Mouse (Mus musculus) intestine, postnatal 0 days (tissue): Measurements from ENCODE around the gene Sfmbt1. TPM values are rescaled to one million over a fixed set of nuclear protein-coding genes. Genes with fewer than 3 reads are reported as not detected.

ENCODE experiments used
- ATAC-seq: fragments of 200-750 bp; cut with Nextera tagmentation; 2 replicates; pipeline ENCODE4 v1.8.0; 2017; ENCODE audit warnings: mild to moderate bottlenecking, moderate TSS enrichment, moderate library complexity
- H3K27ac ChIP-seq: fragments of 300-500 bp; sonication (generic); 2 replicates; pipeline ENCODE4 v1.5.1; 2014; ENCODE audit warnings: mild to moderate bottlenecking, low read depth, low read length, moderate library complexity
- H3K27me3 ChIP-seq: fragments of 300-500 bp; sonication (generic); replicated peaks from 2 replicates; pipeline ENCODE4 v1.6.1; 2014; ENCODE audit warnings: low read length, mixed read lengths; ENCODE audit not compliant: control insufficient read depth, insufficient read depth
- H3K36me3 ChIP-seq: fragments of 300-500 bp; sonication (generic); 2 replicates; pipeline ENCODE4 v1.6.1; 2014; ENCODE audit warnings: mild to moderate bottlenecking, moderate library complexity; ENCODE audit not compliant: control insufficient read depth, insufficient read depth
- H3K4me1 ChIP-seq: fragments of 300-500 bp; sonication (generic); replicated peaks from 2 replicates; pipeline ENCODE4 v1.6.1; 2014; ENCODE audit warnings: antibody characterized with exemption, low read length, mixed read lengths; ENCODE audit not compliant: control insufficient read depth, insufficient read depth
- H3K4me2 ChIP-seq: fragments of 300-500 bp; sonication (generic); replicated peaks from 2 replicates; pipeline ENCODE4 v1.6.1; 2014; ENCODE audit warnings: low read depth, mild to moderate bottlenecking, moderate library complexity
- H3K4me3 ChIP-seq: fragments of 300-500 bp; sonication (generic); 2 replicates; pipeline ENCODE4 v1.5.1; 2014; ENCODE audit warnings: low read depth, low read length
- H3K9ac ChIP-seq: fragments of 300-500 bp; sonication (generic); 2 replicates; pipeline ENCODE4 v1.6.1; 2014; ENCODE audit warnings: mild to moderate bottlenecking, low read depth, low read length
- H3K9me3 ChIP-seq: fragments of 300-500 bp; sonication (generic); 2 replicates; pipeline ENCODE4 v1.6.1; 2016; ENCODE audit warnings: mixed run types; ENCODE audit not compliant: control insufficient read depth
- CTCF ChIP-seq: sonication (generic); IDR thresholded peaks from 2 replicates; pipeline ENCODE4 v1.5.1; 2016; ENCODE audit warnings: low read depth, mild to moderate bottlenecking, control low read depth, antibody characterized with exemption, moderate library complexity
- WGBS: fragments of 180-500 bp; shearing (Covaris S2); extraction: QIAGEN DNeasy Blood & Tissue Kit; methylation state at CpG from one replicate; pipeline ENCODE4 v1.1.7; 2014; 5-methylcytosine and 5-hydroxymethylcytosine counted together
- polyA plus RNA-seq: library from polyadenylated mRNA; unstranded; fragments of >200 nt; fragmentation: Nextera tagmentation; extraction: Ambion mirVana; gene quantifications from 2 replicates; pipeline ENCODE4 v1.2.1, GENCODE M21; 2015

The Sfmbt1 gene
- polyA plus RNA-seq, 1 experiment from 2014 or later = 11.4 TPM

DNA sequence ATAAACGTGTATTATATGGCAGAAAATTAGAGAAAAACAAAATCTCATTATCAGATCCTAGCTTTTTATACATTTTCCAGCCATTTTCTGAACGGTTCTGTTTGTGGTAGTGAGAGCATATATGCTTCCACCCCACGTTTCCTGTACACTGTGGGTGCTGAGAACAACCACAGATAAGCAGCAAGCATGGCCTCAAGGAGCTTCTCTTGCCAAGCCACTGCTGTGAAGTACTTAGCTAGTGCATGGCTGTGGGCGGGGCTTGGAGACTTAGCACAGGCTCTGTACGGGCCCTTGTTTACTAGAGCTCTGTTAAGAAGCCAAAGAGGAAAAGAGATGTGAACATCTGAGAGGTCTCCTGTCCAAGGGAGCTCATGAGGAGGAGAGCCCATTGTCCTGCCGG, 39.7 kb upstream of the Sfmbt1 start:
- WGBS = 67% methylated on average over 6 of the region's 6 CpGs
- H3K4me3 ChIP-seq = no peak overlapping the region
- no peak for ATAC-seq

DNA sequence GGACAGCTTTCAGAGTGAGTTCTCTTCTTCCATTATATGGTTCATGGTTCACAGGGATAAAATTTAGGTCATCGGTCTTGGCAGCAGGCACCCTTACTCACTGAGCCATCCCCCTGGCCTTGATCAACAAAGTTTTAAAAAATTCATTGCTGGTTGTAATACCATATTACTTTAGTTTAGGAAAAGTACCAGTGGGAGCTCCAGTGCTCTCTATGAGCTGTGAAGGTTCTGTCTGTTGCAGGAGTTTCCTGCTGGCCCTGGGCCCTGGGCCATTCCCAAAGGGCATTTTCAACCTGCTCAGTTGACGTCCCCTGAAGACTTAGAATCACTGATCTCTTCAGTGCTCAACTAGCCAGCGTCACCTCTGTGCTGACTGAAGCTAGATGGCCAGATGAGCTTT, 32.5 kb upstream of the Sfmbt1 start:
- Histone ChIP-seq H3K4me3 (no peak overlapping the region), H3K4me1 (no peaks in the 10 kb centered on the region), H3K4me2 (no peak overlapping the region), H3K9me3 (no peaks in the 10 kb centered on the region), H3K36me3 (peaks cover 68% of the 10 kb centered on the region), H3K9ac (no peak overlapping the region), H3K27ac (no peak overlapping the region), H3K27me3 (no peaks in the 10 kb centered on the region)
- TF ChIP-seq CTCF = no peak
- no peak for ATAC-seq
- WGBS = 94% methylated on average over 3 of the region's 3 CpGs

More for the DNA sequence above, 39.7 kb upstream of the Sfmbt1 start:
- Histone ChIP-seq H3K9me3 (no peaks in the 10 kb centered on the region), H3K27ac (no peak overlapping the region), H3K4me2 (no peak overlapping the region), H3K36me3 (peaks cover 69% of the 10 kb centered on the region), H3K9ac (no peak overlapping the region), H3K27me3 (no peaks in the 10 kb centered on the region), H3K4me1 (no peaks in the 10 kb centered on the region)
- no peak for TF ChIP-seq CTCF

DNA sequence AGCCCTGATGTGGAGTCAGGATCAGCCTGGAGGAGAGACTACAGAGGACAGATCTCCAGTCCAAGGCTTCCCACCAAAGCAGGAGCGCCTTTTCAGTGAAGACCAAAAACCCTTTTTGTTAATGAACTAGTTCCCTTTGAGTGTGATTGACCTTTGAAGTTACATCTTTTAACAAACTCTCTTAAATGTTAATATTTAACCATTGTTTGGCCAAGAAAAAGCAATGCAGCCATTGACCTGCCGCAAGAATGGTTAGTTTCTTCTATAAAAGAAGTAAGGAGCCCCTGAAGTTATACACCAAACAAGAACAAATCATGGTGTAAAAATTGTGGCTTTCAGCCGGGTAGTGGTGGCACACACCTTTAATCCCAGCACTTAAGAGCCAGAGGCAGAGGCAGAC, 24.0 kb upstream of the Sfmbt1 start:
- Histone ChIP-seq H3K4me2 (peak overlapping the region; percentile 27; the same call in 1 of the 2 replicates), H3K4me3 (no peak overlapping the region), H3K9ac (no peak overlapping the region), H3K27me3 (no peaks in the 10 kb centered on the region), H3K27ac (no peak overlapping the region), H3K9me3 (no peaks in the 10 kb centered on the region), H3K36me3 (peaks cover 19% of the 10 kb centered on the region), H3K4me1 (no peaks in the 10 kb centered on the region)
- 46% methylated on average over 3 of the region's 3 CpGs for WGBS
- no peak for TF ChIP-seq CTCF
- no peak for ATAC-seq

DNA sequence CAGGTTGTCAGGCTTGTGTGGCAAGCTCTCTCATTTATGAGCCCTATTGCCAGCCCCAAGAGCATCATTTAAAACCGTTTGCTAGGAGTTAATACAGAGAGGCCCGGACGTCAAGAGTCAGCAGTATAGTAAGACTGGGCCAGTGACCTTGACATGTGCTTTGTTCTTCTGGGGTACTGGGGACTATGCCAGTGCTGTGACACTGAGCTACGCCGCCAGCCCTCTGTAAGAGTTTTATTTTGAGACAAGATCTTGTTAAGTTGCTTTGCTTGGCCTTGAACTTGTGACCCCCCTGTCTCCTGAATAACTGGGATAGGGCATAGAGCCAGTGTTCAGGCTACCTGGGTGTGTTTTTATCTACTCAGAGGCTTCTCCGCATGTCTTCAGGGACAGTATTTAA, 22.2 kb upstream of the Sfmbt1 start:
- ATAC-seq = no peak
- Histone ChIP-seq H3K36me3 (peaks cover 12% of the 10 kb centered on the region), H3K4me1 (no peaks in the 10 kb centered on the region), H3K27me3 (no peaks in the 10 kb centered on the region), H3K27ac (no peak overlapping the region), H3K4me2 (no peak overlapping the region), H3K9me3 (no peaks in the 10 kb centered on the region), H3K4me3 (no peak overlapping the region), H3K9ac (no peak overlapping the region)
- WGBS = 77% methylated on average over 6 of the region's 6 CpGs
- no peak for TF ChIP-seq CTCF

DNA sequence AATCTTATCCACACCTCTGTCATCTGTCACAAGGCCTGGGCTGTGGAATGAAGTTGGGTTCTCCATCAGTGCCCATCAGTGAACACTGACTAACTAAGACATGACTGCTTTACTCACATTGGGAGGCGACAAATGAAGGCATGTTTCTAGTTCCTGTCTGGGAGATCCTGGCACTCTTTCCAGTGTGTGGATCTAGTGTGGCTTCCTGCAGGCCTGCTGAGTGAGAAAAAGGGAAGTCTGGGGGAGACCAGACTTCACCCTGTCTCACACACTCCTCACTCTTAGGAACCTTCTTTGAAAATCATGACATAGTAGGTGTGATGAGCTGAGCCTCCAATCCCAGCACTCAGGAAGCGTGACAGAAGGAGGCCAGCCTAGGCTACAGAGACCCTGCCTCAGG, 19.9 kb upstream of the Sfmbt1 start:
- no peaks in the 10 kb centered on the region for H3K4me1 ChIP-seq
- no peak overlapping the region for H3K27ac ChIP-seq
- peaks cover 7% of the 10 kb centered on the region for H3K36me3 ChIP-seq
- no peak overlapping the region for H3K9ac ChIP-seq
- WGBS = 95% methylated on average over 2 of the region's 2 CpGs
- no peak overlapping the region for H3K4me2 ChIP-seq
- no peaks in the 10 kb centered on the region for H3K9me3 ChIP-seq
- TF ChIP-seq CTCF = no peak
- H3K27me3 ChIP-seq = no peaks in the 10 kb centered on the region
- no peak for ATAC-seq
- no peak overlapping the region for H3K4me3 ChIP-seq

DNA sequence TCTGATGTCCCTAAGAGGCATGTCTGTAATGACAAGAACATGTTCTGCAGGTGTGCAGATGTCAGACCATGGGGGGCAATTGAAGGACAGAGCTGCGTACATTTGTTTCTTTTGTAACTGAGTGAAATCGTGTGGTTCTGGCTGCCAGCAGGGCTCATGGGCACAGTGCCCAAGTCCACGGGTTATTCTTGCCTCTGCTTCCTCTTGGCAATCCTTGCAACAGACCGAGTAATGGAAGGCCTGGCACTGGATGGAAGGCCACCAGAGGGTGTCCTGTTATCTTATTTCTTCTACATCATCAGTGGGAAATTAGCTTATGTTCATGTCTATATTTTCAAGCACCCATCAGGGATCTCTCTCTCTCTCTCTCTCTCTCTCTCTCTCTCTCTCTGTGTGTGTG, 19.0 kb upstream of the Sfmbt1 start:
- no peak overlapping the region for H3K4me3 ChIP-seq
- H3K9me3 ChIP-seq = no peaks in the 10 kb centered on the region
- WGBS = 41% methylated on average over 4 of the region's 4 CpGs
- H3K36me3 ChIP-seq = peaks cover 4% of the 10 kb centered on the region
- ATAC-seq = no peak
- no peaks in the 10 kb centered on the region for H3K27me3 ChIP-seq
- H3K4me1 ChIP-seq = no peaks in the 10 kb centered on the region
- H3K4me2 ChIP-seq = no peak overlapping the region
- no peak overlapping the region for H3K9ac ChIP-seq
- no peak overlapping the region for H3K27ac ChIP-seq
- peak; percentile 51 for TF ChIP-seq CTCF

DNA sequence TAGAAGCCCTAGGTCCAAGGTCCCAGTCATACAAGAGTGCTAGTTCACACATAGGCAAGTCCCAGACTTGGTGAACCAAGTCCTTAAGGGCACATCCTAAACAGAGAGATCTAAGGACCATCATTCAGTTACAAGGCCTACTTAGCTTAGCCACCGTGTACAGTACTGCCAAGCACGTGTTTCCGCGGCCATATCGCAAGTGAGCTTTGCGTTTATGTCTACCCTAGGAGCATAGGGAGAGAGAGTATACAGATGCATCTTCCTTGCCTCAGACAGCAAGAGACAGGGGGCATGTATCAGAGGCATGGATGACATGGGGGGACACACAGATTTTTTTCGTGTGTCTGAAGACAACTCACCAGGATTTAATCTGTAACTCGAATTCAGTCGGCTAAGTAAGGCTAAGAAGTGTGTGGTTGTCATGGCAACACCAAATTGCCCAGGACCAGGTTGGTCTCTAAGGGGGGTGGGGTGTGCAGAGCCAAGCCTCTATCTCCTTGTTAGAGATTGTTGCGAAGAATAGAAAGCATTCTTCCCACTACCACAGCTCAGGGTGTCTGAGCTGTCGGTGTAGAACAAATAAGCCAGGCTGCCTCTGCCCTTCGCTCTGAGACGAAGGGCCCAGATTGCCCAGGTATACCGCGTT, 17.1 kb upstream of the Sfmbt1 start:
- ATAC-seq = no peak

More for the DNA sequence above, 17.1 kb upstream of the Sfmbt1 start:
- no peak overlapping the region for H3K4me3 ChIP-seq
- H3K4me1 ChIP-seq = no peaks in the 10 kb centered on the region
- no peak for TF ChIP-seq CTCF
- no peak overlapping the region for H3K9ac ChIP-seq
- no peaks in the 10 kb centered on the region for H3K27me3 ChIP-seq
- no peaks in the 10 kb centered on the region for H3K9me3 ChIP-seq
- WGBS = 71% methylated on average over 15 of the region's 15 CpGs
- H3K36me3 ChIP-seq = no peaks in the 10 kb centered on the region; the same call in 1 of the 2 replicates
- no peak overlapping the region for H3K27ac ChIP-seq
- no peak overlapping the region for H3K4me2 ChIP-seq
